Comparison of ENCODE assay signal across 9 mouse cellular contexts in the genomic region with DNA sequence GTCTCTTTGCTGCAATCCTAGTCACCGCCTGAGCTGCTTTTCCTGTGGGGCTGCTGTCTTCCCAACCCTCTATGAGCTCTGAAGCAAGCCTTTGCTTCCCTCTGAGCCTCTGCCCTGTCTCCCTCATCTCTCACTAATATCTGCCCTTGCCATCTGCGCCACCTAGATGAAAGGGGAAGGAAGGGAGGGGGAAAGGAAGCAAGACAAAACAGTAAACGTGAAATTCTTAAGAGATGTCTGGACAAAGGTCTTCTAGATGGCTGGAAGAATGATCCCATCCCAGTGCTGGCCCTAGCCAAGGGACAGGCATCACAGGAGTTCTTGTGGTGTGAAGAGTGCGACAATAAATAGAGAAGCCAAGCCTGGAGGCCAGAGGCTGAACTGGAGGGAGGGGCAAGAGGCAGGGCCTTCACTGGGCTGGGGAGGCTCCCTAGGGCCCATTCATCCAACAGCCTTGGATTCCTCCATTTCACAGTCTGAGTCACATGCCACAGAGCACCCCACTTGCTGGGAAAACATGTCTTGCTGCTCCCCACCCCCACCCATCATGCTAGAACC. TPM values are rescaled to one million over a fixed set of nuclear protein-coding genes. Genes with fewer than 3 reads are reported as not detected.
DNase-seq lines count a peak whose midpoint lies in the region; ATAC-seq and TF ChIP-seq lines count a peak whose summit lies in the region.
"Had no signal": no experiment of that assay in that cellular context is flagged by ENCODE, and none has a peak within 500 bp of the region (broad histone marks: within the 10 kb centered on the region; RNA-seq: fewer than 3 reads in every experiment).

No protein-coding gene starts in this region.

- H3K9ac ChIP-seq in embryonic facial prominence, embryonic 15.5 days: no peak overlapping the region
- H3K9ac ChIP-seq in liver, postnatal 0 days (replicated peaks): no peak overlapping the region

- 41% methylated on average over 4 of the region's 4 CpGs for WGBS in embryonic facial prominence, embryonic 15.5 days
- 15% methylated on average over 4 of the region's 4 CpGs for WGBS in liver, postnatal 0 days (ENCODE audit: insufficient replicate concordance)

- H3K27me3 ChIP-seq in megakaryocyte, embryonic 14.5 days (replicated peaks): peaks cover 29% of the 10 kb centered on the region
- H3K27me3 ChIP-seq in embryonic facial prominence, embryonic 15.5 days: no peaks in the 10 kb centered on the region
- no peaks in the 10 kb centered on the region for H3K27me3 ChIP-seq in liver, postnatal 0 days (ENCODE audit: insufficient read depth, low read length)

- no peaks in the 10 kb centered on the region for H3K36me3 ChIP-seq in megakaryocyte, embryonic 14.5 days (replicated peaks; ENCODE audit: low read length)
- H3K36me3 ChIP-seq in embryonic facial prominence, embryonic 15.5 days: no peaks in the 10 kb centered on the region
- H3K36me3 ChIP-seq in liver, postnatal 0 days (replicated peaks; ENCODE audit: insufficient read depth, low read length): no peaks in the 10 kb centered on the region

- no peak for TF ChIP-seq CTCF in liver, postnatal 0 days (IDR thresholded peaks at IDR 0.05; ENCODE audit: low read depth)

- peak overlapping the region; percentile 25; the same call in 1 of the 2 replicates for H3K27ac ChIP-seq in embryonic facial prominence, embryonic 15.5 days (replicated peaks)
- no peak overlapping the region for H3K27ac ChIP-seq in liver, postnatal 0 days (ENCODE audit: low read depth)

- no peak for TF ChIP-seq EP300 in liver, postnatal 0 days (IDR thresholded peaks at IDR 0.05; ENCODE audit: low read depth)

- H3K4me1 ChIP-seq in megakaryocyte, embryonic 14.5 days: peaks cover 90% of the 10 kb centered on the region
- H3K4me1 ChIP-seq in embryonic facial prominence, embryonic 15.5 days: 0 out of 2 replicates have a peak, but pooled peaks cover 7% of the 10 kb centered on the region
- H3K4me1 ChIP-seq in liver, postnatal 0 days (ENCODE audit: insufficient read depth): no peaks in the 10 kb centered on the region

- ATAC-seq in megakaryocyte, adult 5-6 weeks (ENCODE audit: poor library complexity, severe bottlenecking): no peak
- no peak for ATAC-seq in embryonic facial prominence, embryonic 15.5 days (ENCODE audit: insufficient number of reproducible peaks, low FRiP score, low TSS enrichment, low read depth)
- no peak for ATAC-seq in liver, postnatal 0 days

- H3K9me3 ChIP-seq in megakaryocyte, embryonic 14.5 days: no peaks in the 10 kb centered on the region
- H3K9me3 ChIP-seq in embryonic facial prominence, embryonic 15.5 days (replicated peaks): no peaks in the 10 kb centered on the region
- no peaks in the 10 kb centered on the region for H3K9me3 ChIP-seq in liver, postnatal 0 days (ENCODE audit: low read length)

- DNase-seq in kidney, adult 18-20 months: peak; percentile 47
- DNase-seq in lung, postnatal 4 days: peak; percentile 46
- DNase-seq in liver, postnatal 0 days: no peak
- DNase-seq in frontal cortex, postnatal 10 days (ENCODE audit: low spot score in 2 of 2): no peak
- DNase-seq in embryo, embryonic 10 days (ENCODE audit: low spot score): no peak

- peak overlapping the region; percentile 86 for H3K4me3 ChIP-seq in megakaryocyte, embryonic 14.5 days (replicated peaks)
- H3K4me3 ChIP-seq in embryonic facial prominence, embryonic 15.5 days (replicated peaks): no peak overlapping the region
- no peak overlapping the region for H3K4me3 ChIP-seq in liver, postnatal 0 days (ENCODE audit: low read depth, low read length)
- H3K4me3 ChIP-seq: erythroblast, embryonic 14.5 days had no signal

- H3K4me2 ChIP-seq in embryonic facial prominence, embryonic 15.5 days (replicated peaks): no peak overlapping the region
- no peak overlapping the region for H3K4me2 ChIP-seq in liver, postnatal 0 days (ENCODE audit: low read depth, low read length)

RNA-seq across cellular contexts. Expression of a gene that starts 4.0 kb away (rescaled TPM):
- polyA plus RNA-seq in megakaryocyte, embryonic 14.5 days (2012; ENCODE audit: insufficient read depth, low replicate concordance): 4.3 TPM in 1 of 2 replicates, not detected in the other
- total RNA-seq in megakaryocyte, adult 5-6 weeks (2015): 0.16 TPM in 1 of 2 replicates, not detected in the other
- total RNA-seq in megakaryocyte, adult 5-6 weeks (2017): 0.11 and 1.5 TPM in 2 replicates
- 3.9 and 4.1 TPM in 2 replicates for polyA plus RNA-seq in embryonic facial prominence, embryonic 15.5 days (2015; fragmentation: Nextera tagmentation; extraction: Ambion mirVana)
- 0.68 and 0.73 TPM in 2 replicates for polyA plus RNA-seq in liver, postnatal 0 days (2015; fragmentation: Nextera tagmentation; extraction: Ambion mirVana)
- polyA plus RNA-seq: erythroblast, embryonic 14.5 days had no signal

RNA-seq across cellular contexts. Expression of a gene that starts 23.0 kb away (rescaled TPM):
- not detected in 2 replicates for polyA plus RNA-seq in megakaryocyte, embryonic 14.5 days (2012; ENCODE audit: insufficient read depth, low replicate concordance)
- total RNA-seq in megakaryocyte, adult 5-6 weeks (2015): not detected in 2 replicates
- total RNA-seq in megakaryocyte, adult 5-6 weeks (2017): not detected in 2 replicates
- not detected in 2 replicates for polyA plus RNA-seq in embryonic facial prominence, embryonic 15.5 days (2015; fragmentation: Nextera tagmentation; extraction: Ambion mirVana)
- not detected in 2 replicates for polyA plus RNA-seq in liver, postnatal 0 days (2015; fragmentation: Nextera tagmentation; extraction: Ambion mirVana)
- polyA plus RNA-seq: erythroblast, embryonic 14.5 days had no signal

RNA-seq across cellular contexts. Expression of a gene that starts 56.2 kb away (rescaled TPM):
- polyA plus RNA-seq in megakaryocyte, embryonic 14.5 days (2012; ENCODE audit: insufficient read depth, low replicate concordance): not detected in 2 replicates
- total RNA-seq in megakaryocyte, adult 5-6 weeks (2015): not detected in 2 replicates
- total RNA-seq in megakaryocyte, adult 5-6 weeks (2017): not detected in 2 replicates
- not detected in 2 replicates for polyA plus RNA-seq in embryonic facial prominence, embryonic 15.5 days (2015; fragmentation: Nextera tagmentation; extraction: Ambion mirVana)
- polyA plus RNA-seq in liver, postnatal 0 days (2015; fragmentation: Nextera tagmentation; extraction: Ambion mirVana): not detected in 2 replicates
- polyA plus RNA-seq: erythroblast, embryonic 14.5 days had no signal

Comparison
In these comparisons a context has a peak if more than half of its experiments do, and no peak if none do; other contexts are left out.
1. DNase-seq: peak in kidney, adult 18-20 months (single experiment) and lung, postnatal 4 days (2 of 2); none in liver, postnatal 0 days (single experiment), frontal cortex, postnatal 10 days (0 of 2) and embryo, embryonic 10 days (single experiment).